12 mouse cellular contexts compared by ENCODE assay signal in the genomic region with DNA sequence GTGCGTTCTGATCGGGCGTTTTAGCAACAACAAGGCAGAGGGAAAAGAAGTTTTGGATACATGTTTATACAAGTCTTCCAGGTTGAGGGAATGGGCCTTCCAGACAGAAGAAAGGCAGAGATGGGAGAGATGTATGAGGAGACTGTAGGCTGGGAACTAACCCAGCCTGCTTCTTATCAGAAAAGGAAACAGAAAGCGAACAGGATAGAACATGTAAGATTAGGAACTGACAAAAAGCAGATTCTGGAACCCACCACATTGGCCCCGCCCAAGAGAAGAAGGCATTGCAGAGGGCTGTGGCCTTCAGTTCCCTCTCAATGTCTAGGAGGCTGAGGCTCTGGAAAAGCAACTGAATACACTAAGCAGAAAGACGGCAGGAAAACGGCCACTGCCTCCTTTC. TPM values are rescaled to one million over a fixed set of nuclear protein-coding genes. Genes with fewer than 3 reads are reported as not detected.
A peak's percentile ranks its signal among the peaks of the same experiment; 100 is the strongest.
DNase-seq lines count a peak whose midpoint lies in the region; ATAC-seq and TF ChIP-seq lines count a peak whose summit lies in the region.
"Had no signal": no experiment of that assay in that cellular context is flagged by ENCODE, and none has a peak within 500 bp of the region (broad histone marks: within the 10 kb centered on the region; RNA-seq: fewer than 3 reads in every experiment).

No protein-coding gene starts in this region.

- no peak for ATAC-seq in heart, embryonic 16.5 days (replicated peaks; ENCODE audit: extremely low read depth, insufficient read depth, low FRiP score)
- ATAC-seq in neutrophil, adult 5-6 weeks (ENCODE audit: extremely low read depth, insufficient number of reproducible peaks, low FRiP score, poor library complexity, severe bottlenecking) = peak; percentile 21; the same call in 1 of the 2 replicates

- H3K4me2 ChIP-seq in heart, embryonic 16.5 days (ENCODE audit: low read depth, low read length) = 0 out of 2 replicates have a peak overlapping the region, but pooled peaks have one; percentile 1
- H3K4me2 ChIP-seq: embryonic facial prominence, embryonic 13.5 days had no signal

- H3K36me3 ChIP-seq in kidney, adult 2 months (ENCODE audit: control insufficient read depth, insufficient read depth, low read length) = no peaks in the 10 kb centered on the region
- H3K36me3 ChIP-seq in heart, embryonic 16.5 days (ENCODE audit: control insufficient read depth, insufficient read depth) = no peaks in the 10 kb centered on the region
- H3K36me3 ChIP-seq: embryonic facial prominence, embryonic 13.5 days had no signal

- no peak for TF ChIP-seq CTCF in kidney, adult 2 months (conservative IDR thresholded peaks at IDR 0.05; ENCODE audit: insufficient read depth, insufficient read length, low read depth, low read length)

- intact Hi-C loops in gastrocnemius, postnatal 36 days (cut with DNase I) = loop anchor here (2.0 to 10.0 kb wide), 2 partner anchors 55 to 1931 kb away; a partner anchor contains a TSS

- H3K9ac ChIP-seq in heart, embryonic 16.5 days (ENCODE audit: low read length) = no peak overlapping the region
- H3K9ac ChIP-seq: embryonic facial prominence, embryonic 13.5 days had no signal

- no peaks in the 10 kb centered on the region for H3K27me3 ChIP-seq in kidney, adult 2 months (replicated peaks; ENCODE audit: control insufficient read depth, insufficient read depth, low read length)
- H3K27me3 ChIP-seq in heart, embryonic 16.5 days (ENCODE audit: control insufficient read depth, insufficient read depth, low read length) = no peaks in the 10 kb centered on the region

- WGBS in kidney, adult 2 months = 91% methylated on average over 7 of the region's 7 CpGs
- 60% methylated on average over 7 of the region's 7 CpGs for WGBS in heart, embryonic 16.5 days

- H3K27ac ChIP-seq in kidney, adult 2 months (ENCODE audit: insufficient read depth, low read depth, low read length) = no peak overlapping the region
- no peak overlapping the region for H3K27ac ChIP-seq in heart, embryonic 16.5 days (ENCODE audit: low read length)
- H3K27ac ChIP-seq: embryonic facial prominence, embryonic 13.5 days had no signal

- DNase-seq in kidney, adult 2 months = peak; percentile 7
- DNase-seq in kidney, postnatal 10 days = no peak
- peak; percentile 89 for DNase-seq in MEL-GATA-1-ER (ENCODE audit: extremely low read depth, low read depth)
- DNase-seq in cerebellum, postnatal 4 days (ENCODE audit: low spot score in 2 of 2) = no peak
- no peak for DNase-seq in cerebellum, postnatal 10 days
- DNase-seq in gastrocnemius, postnatal 36 days = no peak
- DNase-seq: adrenal gland, postnatal 14 days; gastrocnemius, postnatal 25 days; kidney, postnatal 25 days had no signal

- no peaks in the 10 kb centered on the region for H3K4me1 ChIP-seq in kidney, adult 2 months (ENCODE audit: control insufficient read depth, insufficient read depth, low read length)
- H3K4me1 ChIP-seq in heart, embryonic 16.5 days (ENCODE audit: control insufficient read depth, insufficient read depth, low read length) = peaks cover 6% of the 10 kb centered on the region; the same call in 1 of the 2 replicates
- H3K4me1 ChIP-seq: embryonic facial prominence, embryonic 13.5 days had no signal

- no peak for TF ChIP-seq POLR2A in kidney, adult 2 months (IDR thresholded peaks at IDR 0.05; ENCODE audit: low read depth, low read length)

- no peaks in the 10 kb centered on the region for H3K9me3 ChIP-seq in heart, embryonic 16.5 days (replicated peaks; ENCODE audit: control insufficient read depth, low read length)
- H3K9me3 ChIP-seq: embryonic facial prominence, embryonic 13.5 days had no signal

- H3K4me3 ChIP-seq in kidney, adult 2 months (ENCODE audit: insufficient read depth, low read depth, low read length) = 0 out of 2 replicates have a peak overlapping the region, but pooled peaks have one; percentile 4
- no peak overlapping the region for H3K4me3 ChIP-seq in heart, embryonic 16.5 days (ENCODE audit: low read length)
- H3K4me3 ChIP-seq: embryonic facial prominence, embryonic 13.5 days had no signal

RNA-seq across cellular contexts. Expression of a gene that starts 2.2 kb away (rescaled TPM):
- 2.4 and 3.6 TPM in 2 replicates for polyA plus RNA-seq in kidney, adult 2 months (2012; rRNA removed)
- polyA plus RNA-seq in heart, embryonic 16.5 days (2015; fragmentation: Nextera tagmentation; extraction: Ambion mirVana) = 7.9 and 8.0 TPM in 2 replicates
- 9.5 and 12.7 TPM in 2 replicates for total RNA-seq in neutrophil, adult 5-6 weeks (2017)
- 1 to 10 TPM; 2.8 to 3.4 TPM for total RNA-seq in gastrocnemius, postnatal 36 days (2021)

RNA-seq across cellular contexts. Expression of a gene that starts 56.6 kb away (rescaled TPM):
- 36.7 and 37.1 TPM in 2 replicates for polyA plus RNA-seq in kidney, adult 2 months (2012; rRNA removed)
- 23.8 and 31.6 TPM in 2 replicates for polyA plus RNA-seq in heart, embryonic 16.5 days (2015; fragmentation: Nextera tagmentation; extraction: Ambion mirVana)
- 43.0 and 58.7 TPM in 2 replicates for total RNA-seq in neutrophil, adult 5-6 weeks (2017)
- total RNA-seq in gastrocnemius, postnatal 36 days (2021) = 10 to 100 TPM; 19.6 to 20.9 TPM

Comparison
In these comparisons a context has a peak if more than half of its experiments do, and no peak if none do; other contexts are left out.
1. DNase-seq: peak in kidney, adult 2 months (single experiment) and MEL-GATA-1-ER (single experiment); none in kidney, postnatal 10 days (single experiment), cerebellum, postnatal 4 days (0 of 2), cerebellum, postnatal 10 days (0 of 2) and gastrocnemius, postnatal 36 days (0 of 2).